Mouse (Mus musculus): ENCODE measurements at regions not wholly inside any gene's neighbourhood (a gene's known extent, or its start where the extent isn't known, plus 50 kb on each side); places are given as distances from the start of the nearest gene placed in this dataset.
"Not testable (repeated sequence)": the region's sequence is repeated elsewhere in the genome, so short reads cannot be mapped to it uniquely, and the experiment has no call there.

- no peak overlapping the region for H3K9ac ChIP-seq (replicated peaks; ENCODE audit: low read depth, low read length)
- WGBS: 32% methylated on average over 1 of the region's 1 CpGs
- H3K9me3 ChIP-seq (ENCODE audit: control insufficient read depth, low read length): no peaks in the 10 kb centered on the region
- no peaks in the 10 kb centered on the region for H3K36me3 ChIP-seq (ENCODE audit: control insufficient read depth, insufficient read depth)
- H3K4me2 ChIP-seq (ENCODE audit: low read length): no peak overlapping the region
- H3K4me3 ChIP-seq (replicated peaks; ENCODE audit: low read length): no peak overlapping the region
- no peaks in the 10 kb centered on the region for H3K4me1 ChIP-seq (replicated peaks; ENCODE audit: control insufficient read depth, insufficient read depth, low read length)
- H3K27me3 ChIP-seq (replicated peaks; ENCODE audit: control insufficient read depth, insufficient read depth, low read length): no peaks in the 10 kb centered on the region
- H3K27ac ChIP-seq (ENCODE audit: low read length): no peak overlapping the region
- peak; percentile 58; the same call in 1 of the 2 replicates for ATAC-seq
Observed at GRCm38 (mm10) chr13:115822527-115822926, 487.0 kb downstream of the Isl1 start.

GRCm38 (mm10) chr13:115814211-115814610 is 495.3 kb downstream of the Isl1 start:
- 89% methylated on average over 2 of the region's 2 CpGs for WGBS

GRCm38 (mm10) chr13:115799294-115799693 is 510.2 kb downstream of the Isl1 start:
- WGBS: 86% methylated on average over 2 of the region's 2 CpGs
- no peak overlapping the region for H3K4me2 ChIP-seq (ENCODE audit: low read length)
- no peaks in the 10 kb centered on the region for H3K9me3 ChIP-seq (ENCODE audit: control insufficient read depth, low read length)
- H3K9ac ChIP-seq (replicated peaks; ENCODE audit: low read depth, low read length): no peak overlapping the region
- H3K4me1 ChIP-seq (replicated peaks; ENCODE audit: control insufficient read depth, insufficient read depth, low read length): no peaks in the 10 kb centered on the region
- no peaks in the 10 kb centered on the region for H3K27me3 ChIP-seq (replicated peaks; ENCODE audit: control insufficient read depth, insufficient read depth, low read length)
- H3K36me3 ChIP-seq (ENCODE audit: control insufficient read depth, insufficient read depth): no peaks in the 10 kb centered on the region
- H3K27ac ChIP-seq (ENCODE audit: low read length): no peak overlapping the region
- no peak for ATAC-seq
- H3K4me3 ChIP-seq (replicated peaks; ENCODE audit: low read length): no peak overlapping the region

More at GRCm38 (mm10) chr13:115814211-115814610, 495.3 kb downstream of the Isl1 start:
- Histone ChIP-seq H3K4me2 (ENCODE audit: low read length) (no peak overlapping the region), H3K9ac (replicated peaks; ENCODE audit: low read depth, low read length) (no peak overlapping the region), H3K9me3 (ENCODE audit: control insufficient read depth, low read length) (no peaks in the 10 kb centered on the region), H3K36me3 (ENCODE audit: control insufficient read depth, insufficient read depth) (no peaks in the 10 kb centered on the region), H3K4me3 (replicated peaks; ENCODE audit: low read length) (no peak overlapping the region), H3K27ac (ENCODE audit: low read length) (no peak overlapping the region), H3K27me3 (replicated peaks; ENCODE audit: control insufficient read depth, insufficient read depth, low read length) (no peaks in the 10 kb centered on the region), H3K4me1 (replicated peaks; ENCODE audit: control insufficient read depth, insufficient read depth, low read length) (no peaks in the 10 kb centered on the region)
- ATAC-seq: no peak

GRCm38 (mm10) chr13:115751271-115751670 is 558.2 kb downstream of the Isl1 start:
- no peak overlapping the region for H3K27ac ChIP-seq (ENCODE audit: low read length)
- 86% methylated on average over 7 of the region's 7 CpGs for WGBS
- H3K4me3 ChIP-seq (replicated peaks; ENCODE audit: low read length): no peak overlapping the region
- H3K4me2 ChIP-seq (ENCODE audit: low read length): no peak overlapping the region
- no peaks in the 10 kb centered on the region for H3K27me3 ChIP-seq (replicated peaks; ENCODE audit: control insufficient read depth, insufficient read depth, low read length)
- H3K36me3 ChIP-seq (ENCODE audit: control insufficient read depth, insufficient read depth): no peaks in the 10 kb centered on the region
- ATAC-seq: no peak
- no peak overlapping the region for H3K9ac ChIP-seq (replicated peaks; ENCODE audit: low read depth, low read length)
- no peaks in the 10 kb centered on the region for H3K9me3 ChIP-seq (ENCODE audit: control insufficient read depth, low read length)
- no peaks in the 10 kb centered on the region for H3K4me1 ChIP-seq (replicated peaks; ENCODE audit: control insufficient read depth, insufficient read depth, low read length)

- H3K36me3 ChIP-seq (ENCODE audit: control insufficient read depth, insufficient read depth); H3K4me2 ChIP-seq (ENCODE audit: low read length); H3K27me3 ChIP-seq (replicated peaks; ENCODE audit: control insufficient read depth, insufficient read depth, low read length); H3K27ac ChIP-seq (ENCODE audit: low read length); ATAC-seq; H3K9ac ChIP-seq (replicated peaks; ENCODE audit: low read depth, low read length); H3K9me3 ChIP-seq (ENCODE audit: control insufficient read depth, low read length); H3K4me3 ChIP-seq (replicated peaks; ENCODE audit: low read length); H3K4me1 ChIP-seq (replicated peaks; ENCODE audit: control insufficient read depth, insufficient read depth, low read length): not testable (repeated sequence)
- WGBS: 97% methylated on average over 1 of the region's 1 CpGs
Observed at GRCm38 (mm10) chr13:115742080-115742479, 567.4 kb downstream of the Isl1 start.

- Histone ChIP-seq H3K9ac (replicated peaks; ENCODE audit: low read depth, low read length) (no peak overlapping the region), H3K9me3 (ENCODE audit: control insufficient read depth, low read length) (no peaks in the 10 kb centered on the region), H3K27ac (ENCODE audit: low read length) (no peak overlapping the region), H3K36me3 (ENCODE audit: control insufficient read depth, insufficient read depth) (no peaks in the 10 kb centered on the region), H3K4me1 (replicated peaks; ENCODE audit: control insufficient read depth, insufficient read depth, low read length) (no peaks in the 10 kb centered on the region), H3K4me3 (replicated peaks; ENCODE audit: low read length) (no peak overlapping the region), H3K4me2 (ENCODE audit: low read length) (no peak overlapping the region), H3K27me3 (replicated peaks; ENCODE audit: control insufficient read depth, insufficient read depth, low read length) (no peaks in the 10 kb centered on the region)
- ATAC-seq: no peak
- 57% methylated on average over 5 of the region's 5 CpGs for WGBS
Observed at GRCm38 (mm10) chr13:115727986-115728385, 581.5 kb downstream of the Isl1 start.

GRCm38 (mm10) chr13:115725356-115725952 is 584.0 kb downstream of the Isl1 start:
- Histone ChIP-seq H3K4me3 (replicated peaks; ENCODE audit: low read length) (no peak overlapping the region), H3K27ac (ENCODE audit: low read length) (no peak overlapping the region), H3K9me3 (ENCODE audit: control insufficient read depth, low read length) (no peaks in the 10 kb centered on the region), H3K4me1 (replicated peaks; ENCODE audit: control insufficient read depth, insufficient read depth, low read length) (no peaks in the 10 kb centered on the region), H3K9ac (replicated peaks; ENCODE audit: low read depth, low read length) (no peak overlapping the region), H3K27me3 (replicated peaks; ENCODE audit: control insufficient read depth, insufficient read depth, low read length) (no peaks in the 10 kb centered on the region), H3K36me3 (ENCODE audit: control insufficient read depth, insufficient read depth) (no peaks in the 10 kb centered on the region), H3K4me2 (ENCODE audit: low read length) (no peak overlapping the region)
- peak; percentile 55 for ATAC-seq
- 71% methylated on average over 5 of the region's 5 CpGs for WGBS

- no peak for ATAC-seq
- Histone ChIP-seq H3K9ac (replicated peaks; ENCODE audit: low read depth, low read length) (no peak overlapping the region), H3K4me3 (replicated peaks; ENCODE audit: low read length) (no peak overlapping the region), H3K27ac (ENCODE audit: low read length) (no peak overlapping the region), H3K36me3 (ENCODE audit: control insufficient read depth, insufficient read depth) (no peaks in the 10 kb centered on the region), H3K4me1 (replicated peaks; ENCODE audit: control insufficient read depth, insufficient read depth, low read length) (no peaks in the 10 kb centered on the region), H3K9me3 (ENCODE audit: control insufficient read depth, low read length) (no peaks in the 10 kb centered on the region), H3K27me3 (replicated peaks; ENCODE audit: control insufficient read depth, insufficient read depth, low read length) (no peaks in the 10 kb centered on the region), H3K4me2 (ENCODE audit: low read length) (no peak overlapping the region)
- WGBS: 84% methylated on average over 2 of the region's 2 CpGs
Observed at GRCm38 (mm10) chr13:115719276-115719675, 590.2 kb downstream of the Isl1 start.

GRCm38 (mm10) chr13:115718859-115719258 is 590.6 kb downstream of the Isl1 start:
- ATAC-seq: no peak
- no peak overlapping the region for H3K9ac ChIP-seq (replicated peaks; ENCODE audit: low read depth, low read length)

GRCm38 (mm10) chr13:115696197-115696596 is 594.4 kb upstream of the Itga1 start:
- Histone ChIP-seq H3K27ac (ENCODE audit: low read length) (no peak overlapping the region), H3K4me1 (replicated peaks; ENCODE audit: control insufficient read depth, insufficient read depth, low read length) (no peaks in the 10 kb centered on the region), H3K27me3 (replicated peaks; ENCODE audit: control insufficient read depth, insufficient read depth, low read length) (no peaks in the 10 kb centered on the region), H3K36me3 (ENCODE audit: control insufficient read depth, insufficient read depth) (no peaks in the 10 kb centered on the region), H3K9ac (replicated peaks; ENCODE audit: low read depth, low read length) (no peak overlapping the region), H3K4me3 (replicated peaks; ENCODE audit: low read length) (no peak overlapping the region), H3K4me2 (ENCODE audit: low read length) (no peak overlapping the region), H3K9me3 (ENCODE audit: control insufficient read depth, low read length) (no peaks in the 10 kb centered on the region)
- no peak for ATAC-seq
- 66% methylated on average over 2 of the region's 2 CpGs for WGBS

More at GRCm38 (mm10) chr13:115718859-115719258, 590.6 kb downstream of the Isl1 start:
- Histone ChIP-seq H3K4me2 (ENCODE audit: low read length) (no peak overlapping the region), H3K27me3 (replicated peaks; ENCODE audit: control insufficient read depth, insufficient read depth, low read length) (no peaks in the 10 kb centered on the region), H3K4me3 (replicated peaks; ENCODE audit: low read length) (no peak overlapping the region), H3K9me3 (ENCODE audit: control insufficient read depth, low read length) (no peaks in the 10 kb centered on the region), H3K4me1 (replicated peaks; ENCODE audit: control insufficient read depth, insufficient read depth, low read length) (no peaks in the 10 kb centered on the region), H3K36me3 (ENCODE audit: control insufficient read depth, insufficient read depth) (no peaks in the 10 kb centered on the region), H3K27ac (ENCODE audit: low read length) (no peak overlapping the region)
- whole genome bisulfite sequencing: 63% methylated on average over 5 of the region's 5 CpGs
